Mouse (Mus musculus): ENCODE measurements around the gene Nr2c2.
A peak's percentile ranks its signal among the peaks of the same experiment; 100 is the strongest.

Nr2c2 gene

DNA sequence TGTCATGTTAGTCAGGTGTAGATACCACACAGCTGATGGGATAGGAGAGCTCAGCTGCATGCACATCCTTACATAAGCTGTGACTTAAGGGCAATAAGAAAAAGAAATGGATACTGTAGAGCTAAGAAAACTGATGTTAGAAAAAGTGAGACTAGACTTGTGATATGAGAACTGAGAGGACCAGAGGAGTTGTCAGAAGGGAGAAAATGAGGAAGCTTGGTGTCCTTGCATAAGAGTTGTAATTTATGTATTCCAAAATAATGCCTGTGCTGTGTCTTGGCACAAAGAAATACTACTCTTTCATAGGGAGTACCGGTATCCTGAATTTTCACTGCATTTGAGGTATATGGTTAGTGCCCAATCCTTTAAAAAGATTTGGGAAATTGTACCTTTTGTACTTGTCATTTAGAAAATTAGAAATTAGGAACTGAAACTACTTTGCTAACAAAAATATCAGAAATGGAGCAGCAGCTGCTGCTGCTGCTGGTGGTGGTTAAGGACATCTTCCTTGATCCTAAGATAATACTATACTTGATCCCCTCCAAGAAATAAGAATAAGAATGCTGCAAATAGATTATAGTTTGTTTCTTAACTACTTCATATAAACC lies 35.8 kb downstream of the Nr2c2 start:
- ATAC-seq (ENCODE audit: low TSS enrichment): no peak

DNA sequence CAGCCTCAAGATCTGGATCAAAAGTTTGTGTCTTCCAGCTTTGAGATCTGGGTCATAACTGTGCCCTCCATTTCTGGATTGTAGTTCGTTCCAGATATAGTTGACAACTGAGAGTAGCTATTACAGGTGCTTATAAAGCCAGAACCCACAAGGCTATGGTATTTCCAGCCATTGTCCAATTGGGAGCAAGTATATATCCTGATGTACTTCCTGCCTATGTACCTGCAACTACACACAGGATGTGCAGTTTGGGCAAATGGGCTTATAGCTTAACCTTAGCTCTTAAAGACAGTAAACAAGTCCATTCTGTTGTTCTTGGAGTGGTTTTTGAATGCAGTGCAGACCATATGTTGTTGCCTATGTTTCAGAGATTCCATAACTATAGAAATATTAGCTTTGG lies 40.3 kb downstream of the Nr2c2 start:
- no peak for ATAC-seq (ENCODE audit: low TSS enrichment)

DNA sequence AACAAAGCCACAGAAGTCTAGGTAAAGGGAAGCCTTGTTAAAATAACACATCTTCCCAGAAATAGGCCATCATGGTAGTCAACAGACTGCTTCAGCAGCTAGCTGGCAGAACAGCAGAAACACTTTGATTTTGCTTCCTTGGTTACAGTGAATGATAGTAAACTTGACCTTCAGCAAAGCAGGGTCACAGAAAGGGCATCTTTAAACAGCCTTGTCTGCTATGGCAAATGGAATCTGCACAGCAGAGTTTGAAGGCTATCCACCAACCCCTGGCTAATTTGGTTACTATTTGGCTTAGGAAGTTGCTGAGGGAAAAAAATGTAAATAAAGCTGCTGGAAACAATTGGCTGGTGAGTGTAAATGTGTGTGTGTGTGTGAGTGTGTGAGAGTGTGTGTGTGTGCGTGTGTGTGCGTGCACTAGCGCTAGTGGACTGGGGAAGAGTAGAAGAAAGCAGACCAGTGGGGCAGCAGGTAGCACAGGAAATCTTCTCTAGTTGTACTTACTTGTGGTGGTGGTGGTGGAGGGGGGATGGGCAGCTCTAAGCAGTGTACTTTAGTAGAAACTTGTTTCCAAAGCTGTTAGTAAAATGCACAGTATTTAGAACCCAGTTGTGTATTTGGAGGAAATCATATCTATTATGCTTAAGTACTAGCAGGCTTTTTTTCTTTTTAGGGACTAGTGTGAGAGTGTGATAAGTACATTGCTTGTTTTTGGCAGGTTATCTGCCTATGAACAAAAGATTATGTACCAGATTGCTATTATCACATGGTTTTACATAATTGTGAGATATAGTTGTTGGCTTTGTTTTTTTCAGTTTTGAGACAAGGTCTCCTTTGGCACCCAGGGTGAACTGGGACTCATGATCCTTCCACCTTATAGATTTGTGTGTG lies 41.1 kb downstream of the Nr2c2 start:
- no peak for ATAC-seq (ENCODE audit: low TSS enrichment)

DNA sequence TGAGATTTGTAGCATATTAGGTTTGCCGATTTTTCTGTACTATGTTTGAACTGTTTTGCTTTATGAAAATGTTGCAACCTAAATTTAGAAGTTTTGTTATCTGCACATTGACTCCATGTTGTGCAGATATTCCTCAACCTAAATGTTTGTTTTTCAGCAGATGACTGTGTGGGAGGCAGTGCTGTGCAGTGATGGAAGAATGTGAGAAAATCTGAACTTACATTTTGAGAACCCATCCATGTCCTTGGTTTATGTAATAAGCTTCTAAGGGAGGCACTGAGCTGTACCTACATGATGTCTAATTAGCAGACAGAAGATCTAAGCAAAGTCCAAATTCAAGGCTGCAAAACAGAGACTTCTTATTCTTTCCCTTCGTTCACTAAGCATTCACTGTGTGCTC lies 42.4 kb downstream of the Nr2c2 start:
- ATAC-seq (ENCODE audit: low TSS enrichment): peak; percentile 77

DNA sequence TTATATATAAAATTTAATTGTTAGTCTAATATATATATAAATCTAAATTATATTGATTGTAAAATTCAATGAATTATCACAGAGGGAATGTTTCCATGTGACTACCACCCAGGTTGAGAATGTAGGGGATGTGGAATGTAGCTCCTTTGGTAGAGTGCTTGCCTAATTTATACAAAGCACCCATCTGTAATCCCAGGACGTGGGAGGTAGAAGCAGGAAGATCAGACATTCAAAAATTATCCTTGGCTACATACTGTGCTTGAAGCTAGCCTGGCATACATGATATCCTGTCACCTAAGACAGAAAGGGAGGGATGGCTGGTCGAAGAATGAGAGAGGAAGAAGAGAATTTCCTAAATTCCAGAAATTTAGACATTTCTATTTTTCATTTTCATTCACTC lies 45.2 kb downstream of the Nr2c2 start:
- ATAC-seq (ENCODE audit: low TSS enrichment): peak; percentile 72

DNA sequence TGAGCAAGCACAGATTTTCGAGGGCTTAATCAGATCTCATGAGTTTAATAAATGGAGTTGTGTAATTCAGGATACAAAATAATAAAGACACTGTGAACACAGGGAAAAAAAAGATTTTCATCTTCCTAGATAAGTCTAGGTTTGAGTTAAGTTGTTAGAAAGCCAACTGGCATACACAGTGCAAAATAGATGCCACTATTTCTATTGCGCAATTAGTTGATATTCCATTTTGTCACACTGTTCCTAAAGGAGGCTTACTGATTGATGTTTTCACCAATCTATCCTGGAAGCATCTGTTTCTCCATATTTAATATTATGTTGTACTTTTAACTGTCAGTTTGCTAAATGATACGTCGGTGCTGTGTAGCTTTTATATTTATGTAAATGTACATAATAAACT lies 54.7 kb downstream of the Nr2c2 start:
- no peak for ATAC-seq (ENCODE audit: low TSS enrichment)

DNA sequence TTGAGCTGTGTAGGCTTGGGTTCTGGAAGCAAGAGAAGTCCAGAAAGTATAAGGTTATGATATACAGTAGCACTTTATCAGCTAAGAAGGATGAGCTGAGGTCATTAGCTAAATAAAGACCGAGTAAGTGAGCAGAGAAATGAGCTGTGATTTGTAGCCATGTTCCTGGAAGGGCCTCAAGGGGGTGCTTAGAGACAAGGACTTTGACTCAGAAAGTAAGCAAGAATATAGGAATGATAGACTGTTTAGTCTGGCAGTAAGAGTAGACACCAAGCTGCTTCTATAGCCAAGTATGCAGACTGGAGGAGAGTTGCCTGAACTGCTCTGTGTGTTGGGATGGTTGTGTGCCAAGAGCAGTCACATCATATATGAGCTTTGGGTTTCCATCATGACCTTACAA lies 62.6 kb downstream of the Nr2c2 start:
- no peak for ATAC-seq (ENCODE audit: low TSS enrichment)

DNA sequence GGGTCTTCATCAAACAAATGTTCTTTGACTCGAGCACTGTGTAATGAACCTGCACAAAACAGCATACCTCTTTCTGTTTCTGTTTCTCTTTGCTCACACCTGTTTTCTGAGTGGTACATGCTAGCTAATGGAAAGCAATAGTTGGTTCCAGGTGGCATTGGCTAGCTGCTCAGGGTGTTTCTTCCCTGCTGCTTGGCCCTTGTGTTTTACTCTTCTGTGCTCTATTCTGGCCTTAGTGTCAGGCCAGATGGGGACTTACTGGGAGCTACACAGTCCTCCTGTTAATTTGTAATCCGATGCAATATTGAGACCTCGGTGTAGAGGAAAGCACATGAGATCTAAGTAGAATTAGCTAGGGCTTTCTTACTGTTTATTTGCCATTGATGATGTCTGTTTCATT lies 67.6 kb downstream of the Nr2c2 start:
- no peak for ATAC-seq (ENCODE audit: low TSS enrichment)

DNA sequence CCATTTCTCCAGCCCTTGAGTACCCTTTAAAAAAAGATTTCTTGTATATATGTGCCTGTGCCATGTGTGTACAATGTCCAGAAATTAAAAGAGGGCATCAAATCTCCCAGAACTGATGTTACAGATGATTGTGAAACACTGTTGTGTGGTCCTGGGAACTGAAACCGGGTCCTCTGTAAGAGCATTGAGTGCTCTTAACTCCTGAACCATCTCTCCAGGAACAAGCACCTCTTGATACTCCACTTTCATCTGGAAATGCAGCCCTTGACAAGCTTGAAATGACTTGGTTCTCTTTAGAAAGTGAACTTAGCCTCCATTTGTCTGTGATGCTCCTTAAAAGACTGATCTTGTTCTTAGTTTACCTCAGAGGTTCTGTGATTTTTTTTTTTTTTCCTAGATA lies 71.5 kb downstream of the Nr2c2 start:
- no peak for ATAC-seq (ENCODE audit: low TSS enrichment)

DNA sequence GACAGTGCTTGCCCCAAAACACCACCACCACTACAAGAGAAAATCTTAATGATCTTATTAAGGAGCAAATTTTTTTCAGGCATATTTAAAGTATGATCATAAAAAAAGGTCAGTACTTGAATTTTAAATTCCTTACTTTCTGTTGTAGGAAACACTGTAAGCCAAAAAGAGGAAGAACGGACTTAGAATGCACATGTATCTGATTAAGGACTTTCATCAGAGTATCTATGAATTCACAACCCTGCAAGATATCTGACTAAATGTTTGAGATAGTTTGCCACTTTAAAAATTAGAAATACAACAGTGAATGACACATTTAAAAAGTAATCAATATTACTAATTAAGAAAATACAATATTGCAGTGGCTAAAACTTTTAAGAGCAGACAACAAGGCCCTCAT lies 85.3 kb downstream of the Nr2c2 start:
- no peak for ATAC-seq (ENCODE audit: low TSS enrichment)

DNA sequence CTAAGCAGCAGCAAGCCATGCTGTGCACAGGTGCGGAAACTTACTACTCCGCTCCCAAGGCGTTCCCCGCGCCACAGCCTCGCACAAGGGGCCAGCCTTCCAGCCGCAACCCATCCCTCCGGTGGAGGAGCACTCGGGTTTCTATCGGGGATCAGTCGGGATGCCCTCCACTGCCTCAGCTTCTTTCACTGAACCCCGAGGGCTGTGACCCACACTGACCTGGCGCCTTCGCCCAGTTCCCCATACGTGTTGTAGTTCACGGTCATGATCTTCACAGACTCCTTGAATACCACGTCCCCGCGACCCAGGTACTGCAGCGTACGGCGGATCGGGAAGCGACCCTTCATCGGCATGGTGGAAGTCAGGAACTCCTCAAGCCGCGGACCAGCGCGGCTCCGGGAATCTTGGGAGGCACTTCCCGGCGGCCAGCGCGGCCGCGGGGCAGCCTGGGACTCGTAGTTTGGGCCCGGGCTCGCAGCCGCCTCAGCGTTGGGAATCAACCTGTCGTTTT lies 92.5 kb downstream of the Nr2c2 start, which contains the start of gene Mrps25:
Gene Mrps25 (minus strand): TSS at position 413 of the 511 bp plus-strand sequence.
- peak; percentile 97 for ATAC-seq (ENCODE audit: low TSS enrichment)

DNA sequence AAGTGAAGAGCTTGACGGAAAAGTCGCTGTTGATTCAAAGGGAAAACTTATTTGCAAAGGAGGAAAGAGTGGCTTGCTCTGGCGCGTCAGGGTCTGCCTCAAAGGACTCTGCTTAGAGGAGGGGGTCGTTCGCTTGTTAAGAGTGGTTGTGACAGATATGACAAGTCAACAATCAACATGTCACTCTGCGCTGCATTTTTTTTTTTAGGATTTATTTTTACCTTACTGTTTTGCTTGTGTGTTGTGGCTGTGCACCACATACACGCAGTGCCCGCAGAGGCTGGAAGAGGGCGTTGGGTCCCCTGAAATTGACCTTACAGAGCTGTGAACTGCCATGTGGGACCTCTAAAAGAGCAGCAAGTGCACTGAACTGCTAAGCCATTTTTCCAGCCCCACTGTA lies 93.0 kb downstream of the Nr2c2 start:
- peak; percentile 38 for ATAC-seq (ENCODE audit: low TSS enrichment)

DNA sequence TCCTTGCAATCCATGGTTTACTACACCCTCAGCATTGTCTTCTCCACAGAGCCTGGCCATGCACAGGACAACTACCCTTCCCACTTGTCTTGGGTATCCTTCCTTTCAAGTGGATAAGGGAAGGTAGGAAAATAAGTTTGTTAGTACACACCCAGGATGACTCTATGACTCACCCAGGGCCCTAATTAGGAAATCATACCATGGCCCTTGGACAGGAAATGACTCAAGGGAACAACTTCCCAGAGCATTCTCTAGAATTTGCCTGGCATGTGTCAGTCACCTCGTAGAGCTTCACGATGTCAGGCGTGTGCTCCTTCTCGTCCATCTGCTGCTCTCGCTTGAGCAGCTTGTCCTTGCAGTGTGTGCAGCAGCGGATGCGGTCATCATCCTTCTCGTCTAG lies 108.2 kb downstream of the Nr2c2 start:
- no peak for ATAC-seq (ENCODE audit: low TSS enrichment)

DNA sequence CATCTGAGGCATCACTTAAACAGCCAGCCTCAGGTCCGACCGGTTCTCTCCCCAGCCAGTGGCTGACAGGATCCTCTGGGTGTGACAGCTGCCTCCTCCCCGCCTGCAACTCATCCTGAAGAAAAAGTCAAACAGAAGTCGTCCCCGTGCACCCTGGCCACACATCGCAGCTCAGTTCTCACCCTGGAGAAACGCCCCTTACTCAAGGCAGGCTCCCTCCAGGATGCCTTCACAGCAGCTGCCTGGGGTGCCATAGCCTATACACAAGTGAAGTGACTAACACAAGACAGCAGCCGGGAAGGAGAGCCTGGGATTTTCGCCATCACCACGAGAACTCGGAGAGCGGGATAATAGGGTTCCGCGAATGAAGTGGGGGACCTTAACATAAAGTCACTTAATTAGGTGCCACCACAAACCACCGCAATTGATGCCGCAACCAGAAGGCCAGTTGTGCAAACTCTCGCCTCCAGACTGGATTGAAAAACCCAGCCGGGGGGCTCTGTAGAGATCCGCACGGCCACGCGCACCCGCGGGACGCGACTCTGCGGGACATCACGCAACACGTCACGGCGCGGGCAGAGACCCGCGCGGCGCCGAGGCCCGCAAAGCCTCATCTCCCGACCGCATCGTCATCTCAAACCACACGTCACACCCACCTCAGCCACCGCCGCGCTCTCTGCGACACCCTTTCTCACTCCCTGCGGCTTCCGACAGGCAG lies 123.0 kb downstream of the Nr2c2 start:
- peak; percentile 91 for ATAC-seq (ENCODE audit: low TSS enrichment)

DNA sequence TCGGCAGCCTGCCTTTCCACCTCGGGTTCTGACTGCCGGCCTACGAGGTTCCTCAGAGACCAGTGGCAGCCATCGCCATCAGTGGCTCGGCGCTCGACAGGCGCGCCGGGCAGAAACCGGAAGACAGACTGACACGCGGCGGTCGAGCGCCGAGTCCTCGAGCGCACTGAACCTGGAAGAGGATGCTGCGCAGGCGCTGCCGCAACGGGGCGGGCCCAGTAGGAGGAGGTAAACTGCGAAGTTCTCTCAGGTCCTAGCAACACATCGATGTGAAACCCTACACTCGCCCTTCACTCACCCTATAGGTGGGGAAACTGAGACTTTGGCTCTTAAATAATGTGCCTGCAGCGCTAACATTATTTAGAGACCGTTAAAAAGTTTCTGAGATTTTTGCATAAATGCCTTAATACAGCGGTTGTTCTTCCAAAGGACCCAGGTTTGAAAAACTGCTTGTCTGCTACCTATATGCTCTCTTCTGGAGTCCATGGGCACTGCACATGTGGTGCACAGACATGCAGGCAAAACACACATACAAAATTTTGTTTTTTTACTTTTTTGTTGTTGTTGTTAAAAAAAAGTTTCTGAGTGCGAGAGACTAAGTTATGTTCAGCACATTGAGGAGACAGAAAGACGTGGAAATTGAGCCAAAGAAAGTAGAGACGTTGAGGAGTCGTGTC lies 123.7 kb downstream of the Nr2c2 start, which contains the start of gene Rbsn:
Gene Rbsn (minus strand): TSS at position 153 of the 677 bp plus-strand sequence.
- peak; percentile 98 for ATAC-seq (ENCODE audit: low TSS enrichment)

DNA sequence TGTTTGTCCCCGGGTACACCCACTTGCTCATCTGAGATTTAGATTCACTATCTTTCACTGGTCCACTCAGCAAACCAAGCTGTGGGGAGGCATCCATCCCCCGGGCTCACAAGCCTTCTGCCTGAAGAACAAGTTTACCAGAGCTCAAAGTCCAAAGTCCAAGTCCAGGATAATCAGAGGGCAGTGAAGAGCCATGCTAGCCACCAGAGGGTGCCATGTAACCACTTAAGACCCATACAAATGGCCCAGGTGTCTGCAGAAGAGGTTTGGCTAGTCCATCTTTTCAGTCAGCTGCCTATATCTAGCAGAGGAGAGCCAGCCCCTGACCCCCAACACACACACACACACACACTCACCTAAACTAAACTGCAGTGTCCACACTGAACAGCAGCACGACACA lies 128.3 kb downstream of the Nr2c2 start:
- ATAC-seq (ENCODE audit: low TSS enrichment): no peak

DNA sequence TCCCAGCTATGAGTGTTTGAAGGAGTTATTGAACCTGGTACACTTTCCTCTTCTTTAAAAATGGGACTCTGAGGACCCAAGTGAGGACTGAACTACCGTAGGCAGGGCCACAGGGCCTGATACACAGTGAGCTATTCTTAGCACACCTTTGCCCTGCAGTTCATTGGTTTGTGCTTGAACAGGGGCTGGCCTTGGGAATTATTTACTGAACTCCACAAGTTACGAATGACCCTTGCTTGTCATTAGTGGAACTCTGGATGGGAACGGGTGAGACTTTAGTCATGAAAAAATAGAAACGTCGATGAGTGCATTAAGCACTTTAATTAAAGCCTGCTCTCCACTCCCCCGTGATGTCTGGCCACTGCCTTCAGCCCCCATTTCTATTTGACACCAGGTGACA lies 130.4 kb downstream of the Nr2c2 start:
- no peak for ATAC-seq (ENCODE audit: low TSS enrichment)

DNA sequence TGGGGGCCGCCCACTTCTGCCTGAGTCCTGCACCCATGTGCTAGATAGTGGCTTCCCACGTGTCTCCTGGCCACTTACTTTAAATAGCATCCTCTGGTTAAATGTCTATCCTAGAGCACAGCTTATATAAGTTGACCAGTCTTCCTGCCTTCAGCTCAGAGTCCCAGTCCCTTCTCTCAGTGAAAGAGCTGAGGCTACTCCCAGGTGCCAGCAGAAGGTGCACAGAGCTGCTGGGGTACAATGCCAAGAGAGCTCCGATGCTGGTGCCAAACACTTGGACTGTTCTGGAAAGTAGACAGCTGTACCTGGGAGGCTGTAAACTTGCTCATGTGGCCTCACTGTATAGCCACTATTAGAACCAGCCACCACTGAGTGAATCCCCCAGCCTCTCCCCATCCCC lies 130.8 kb downstream of the Nr2c2 start:
- no peak for ATAC-seq (ENCODE audit: low TSS enrichment)

Data from frontal cortex, adult (tissue).